Mouse (Mus musculus): ENCODE measurements around the gene Kmt2e. TPM values are rescaled to one million over a fixed set of nuclear protein-coding genes. Genes with fewer than 3 reads are reported as not detected.

Kmt2e gene
- total RNA-seq, 4 experiments from 2014 or later = 95.8 to 105 (median 101) TPM

DNA sequence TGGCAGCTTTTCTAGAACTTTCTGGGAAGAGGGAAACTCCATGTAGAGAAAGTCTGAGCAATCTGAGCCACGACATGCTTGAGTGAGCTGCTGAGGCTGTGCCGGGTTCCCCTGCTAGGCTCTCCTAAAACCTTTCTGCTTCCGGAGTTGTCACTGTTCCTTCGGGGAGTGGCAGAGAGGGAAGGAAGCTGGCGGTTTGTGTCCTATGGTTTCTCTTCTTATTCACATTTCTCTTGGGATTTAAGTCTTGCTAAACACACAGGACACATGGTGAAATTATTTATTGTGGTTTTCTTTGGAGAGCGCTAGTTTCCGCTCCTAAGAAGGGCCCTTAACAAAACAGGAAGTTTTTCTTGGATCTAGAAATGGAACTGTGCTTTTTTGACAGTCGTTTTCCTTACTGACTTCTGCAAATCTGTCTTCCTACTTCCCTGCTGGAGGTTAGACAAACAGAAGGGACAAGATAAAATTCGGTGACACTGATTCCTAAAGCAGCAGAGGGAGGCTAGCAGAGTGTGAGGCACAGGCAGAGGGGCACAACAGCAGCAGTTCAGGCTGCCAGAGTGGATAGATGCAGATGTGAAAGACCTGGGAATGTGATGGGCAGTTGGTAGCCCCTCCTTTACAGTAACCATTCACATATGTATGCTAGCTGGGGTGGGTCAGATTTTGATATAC lies 24.1 kb upstream of the Kmt2e start:
- DNase-seq (ENCODE audit: low spot score in 2 of 2) = no peak

DNA sequence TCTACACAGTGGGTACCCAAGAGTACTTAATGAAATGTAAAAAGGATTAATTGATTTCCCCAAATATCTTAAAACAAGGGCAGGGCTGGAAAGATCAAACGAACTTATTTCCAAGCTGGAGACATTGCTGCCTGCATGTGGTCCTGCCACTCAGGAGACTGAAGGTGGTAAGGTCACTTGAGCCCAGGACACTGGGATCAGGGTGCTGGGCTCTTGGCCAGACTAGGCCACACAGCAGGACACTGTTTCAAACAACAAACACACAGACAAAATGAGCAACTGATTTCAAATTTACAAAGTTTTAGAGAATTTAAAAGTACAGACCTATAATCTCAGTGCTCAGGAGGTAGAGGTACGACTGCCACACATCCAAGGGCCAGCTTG lies 23.5 kb upstream of the Kmt2e start:
- no peak for DNase-seq (ENCODE audit: low spot score in 2 of 2)

GRCm38 (mm10) chr5:23411640-23412039 lies 22.6 kb upstream of the Kmt2e start:
- peak in 1 of 2 experiments; percentile 54 for DNase-seq (ENCODE audit: low spot score in 2 of 2)

DNA sequence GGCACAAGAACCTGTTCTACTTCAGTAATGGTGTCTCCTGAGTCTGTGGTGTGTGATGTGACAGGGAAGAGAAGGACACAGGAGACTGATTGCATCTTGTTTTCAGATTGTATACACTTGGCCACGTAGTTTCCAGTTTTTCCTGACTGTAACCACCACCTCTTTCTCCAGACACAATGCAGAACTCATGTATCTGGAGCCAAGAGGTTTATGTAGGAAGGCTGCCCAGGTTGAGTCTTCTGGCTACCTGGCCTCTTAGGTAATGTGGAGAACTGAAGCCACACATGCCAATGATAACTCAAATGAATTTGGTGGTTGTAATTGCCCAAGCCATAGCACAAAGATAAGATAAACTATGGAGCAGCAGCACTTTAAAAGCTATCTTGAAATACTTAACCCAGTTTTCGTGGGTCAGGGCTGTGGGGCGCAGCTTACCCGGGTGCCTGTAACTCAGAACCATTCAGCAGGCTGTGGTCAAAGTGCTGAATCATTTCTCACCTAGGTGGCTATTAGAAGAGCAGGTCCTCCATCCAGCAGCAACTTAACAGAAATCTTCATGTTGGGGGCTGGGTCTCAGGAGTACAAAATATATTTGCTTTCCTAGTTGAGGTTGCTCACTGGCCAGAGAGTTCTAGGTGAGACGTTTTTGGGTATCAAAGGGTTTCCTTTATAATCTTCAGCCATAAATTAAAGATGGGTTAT lies 21.8 kb upstream of the Kmt2e start:
- DNase-seq (ENCODE audit: low spot score in 2 of 2) = no peak

- no peak for DNase-seq (ENCODE audit: low spot score in 2 of 2)
Measured at GRCm38 (mm10) chr5:23413058-23413457, 21.2 kb upstream of the Kmt2e start.

GRCm38 (mm10) chr5:23413575-23414470 lies 20.4 kb upstream of the Kmt2e start:
- DNase-seq (ENCODE audit: low spot score in 2 of 2) = no peak

DNA sequence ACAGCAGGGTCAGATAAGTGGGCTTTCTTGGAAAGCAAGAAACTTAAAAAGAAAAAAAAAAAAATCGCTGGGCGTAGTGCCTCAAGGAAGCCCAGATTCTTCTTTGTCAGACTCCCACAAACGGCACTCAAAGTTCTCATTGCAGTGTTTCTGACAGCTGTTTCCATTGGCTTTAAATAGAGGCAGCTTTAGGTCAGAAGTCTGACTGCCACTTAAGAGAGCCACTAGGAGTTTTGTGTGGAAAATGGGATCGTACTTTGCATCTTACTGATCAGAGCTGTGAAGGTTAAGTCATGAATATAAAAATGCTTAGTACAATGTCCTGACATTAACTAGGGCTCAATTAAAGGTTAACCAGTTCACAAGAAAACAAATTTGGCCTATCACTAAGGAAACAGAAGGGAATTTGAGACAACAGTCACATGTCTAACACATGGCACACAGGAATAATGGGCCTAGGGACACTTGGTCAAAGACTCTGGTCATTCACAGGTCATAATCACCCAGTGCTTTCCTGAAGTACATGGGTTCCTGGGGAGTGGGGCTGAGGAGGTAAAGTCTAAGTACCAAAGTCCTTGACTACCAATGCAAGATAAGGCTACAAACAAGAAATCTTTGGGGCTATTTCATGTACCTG lies 19.6 kb upstream of the Kmt2e start:
- DNase-seq (ENCODE audit: low spot score in 2 of 2) = no peak

GRCm38 (mm10) chr5:23415571-23416285 lies 18.5 kb upstream of the Kmt2e start:
- DNase-seq (ENCODE audit: low spot score in 2 of 2) = no peak

DNA sequence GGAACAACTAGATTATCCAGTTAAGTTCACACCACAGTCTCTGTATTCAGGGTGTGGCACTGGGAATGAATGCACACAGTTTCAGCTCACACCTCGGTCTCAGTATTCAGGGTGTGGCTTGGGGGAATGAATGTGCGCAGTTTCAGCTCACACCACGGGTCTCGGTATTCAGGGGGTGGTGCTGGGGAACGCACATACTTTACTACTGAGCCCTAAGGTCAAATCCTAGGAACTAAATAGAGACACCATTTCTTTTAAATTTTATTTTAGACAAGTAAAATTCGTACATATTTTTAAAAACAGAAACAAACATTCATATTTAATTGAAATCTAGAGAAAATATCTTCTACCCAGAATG lies 18.0 kb upstream of the Kmt2e start:
- DNase-seq (ENCODE audit: low spot score in 2 of 2) = no peak

GRCm38 (mm10) chr5:23417716-23418115 lies 16.5 kb upstream of the Kmt2e start:
- DNase-seq (ENCODE audit: low spot score in 2 of 2) = no peak

DNA sequence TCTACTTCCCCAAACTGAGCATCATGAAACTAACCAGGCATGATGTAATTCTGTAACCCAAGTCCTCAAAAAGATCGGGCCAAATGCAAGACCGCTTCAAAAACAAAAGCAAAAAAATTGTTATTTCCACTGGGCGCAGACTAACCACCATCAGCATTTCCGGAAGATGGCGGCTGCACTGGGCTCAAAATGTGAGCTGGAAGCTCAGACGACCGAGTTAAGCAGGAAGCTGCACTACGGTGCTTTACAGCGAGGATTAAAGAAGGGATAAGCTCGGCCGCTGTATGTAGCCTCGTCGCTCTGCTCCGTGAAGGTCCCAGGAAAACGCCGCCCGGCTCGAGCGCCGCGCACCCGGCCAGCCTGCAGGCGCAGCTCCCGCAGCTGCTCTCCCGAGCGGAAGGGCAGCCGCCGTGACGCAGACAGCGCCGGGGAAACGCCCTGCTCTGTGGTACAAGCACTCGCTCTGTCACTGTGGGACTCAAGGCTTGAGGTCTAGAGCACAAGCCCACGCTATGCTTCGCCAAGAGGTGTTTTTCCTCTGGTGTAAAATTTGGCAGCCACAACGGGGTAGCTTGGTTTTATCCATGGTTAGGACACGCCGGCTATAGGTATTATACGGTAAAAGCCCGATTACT lies 16.0 kb upstream of the Kmt2e start:
- peak; percentile 75 to 76 for DNase-seq (ENCODE audit: low spot score in 2 of 2)

DNA sequence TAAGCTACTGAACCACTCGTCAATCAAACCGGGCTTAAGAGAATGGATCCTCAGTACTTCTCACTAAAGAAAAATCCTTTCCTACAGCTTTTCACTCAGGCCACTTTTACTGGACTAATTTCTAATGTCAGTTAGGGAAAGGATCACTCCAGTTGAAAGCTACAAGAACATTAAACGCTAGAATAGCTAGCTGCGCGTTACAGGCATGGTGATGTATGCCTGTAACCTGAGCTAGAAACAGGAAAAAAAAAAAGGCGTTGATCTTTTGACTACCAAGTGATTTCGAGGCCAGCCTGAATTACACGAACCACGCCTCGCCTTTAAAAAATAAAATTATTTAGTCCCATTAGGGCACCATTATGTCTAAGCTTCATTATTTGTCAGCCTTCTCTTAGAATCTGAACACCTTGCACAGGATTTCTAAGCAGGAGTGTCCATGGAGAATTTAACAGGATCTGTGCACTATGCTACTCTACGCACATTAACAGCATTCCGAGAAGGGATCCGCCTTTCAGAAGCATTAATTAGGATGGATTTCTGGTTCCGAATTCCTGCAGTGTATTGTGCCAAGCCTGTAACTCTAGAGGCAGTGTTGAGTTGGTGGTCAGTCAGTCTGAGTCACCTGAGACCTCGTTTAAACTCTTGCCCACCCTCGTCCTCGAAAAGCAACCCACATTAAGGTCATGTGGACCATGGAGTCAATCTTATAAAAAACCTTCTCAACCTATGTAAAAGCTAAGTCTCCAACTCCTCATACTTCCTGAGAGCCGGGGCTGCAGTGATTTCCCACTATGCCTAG lies 15.2 kb upstream of the Kmt2e start:
- no peak for DNase-seq (ENCODE audit: low spot score in 2 of 2)

GRCm38 (mm10) chr5:23419616-23420170 lies 14.5 kb upstream of the Kmt2e start:
- no peak for DNase-seq (ENCODE audit: low spot score in 2 of 2)

DNA sequence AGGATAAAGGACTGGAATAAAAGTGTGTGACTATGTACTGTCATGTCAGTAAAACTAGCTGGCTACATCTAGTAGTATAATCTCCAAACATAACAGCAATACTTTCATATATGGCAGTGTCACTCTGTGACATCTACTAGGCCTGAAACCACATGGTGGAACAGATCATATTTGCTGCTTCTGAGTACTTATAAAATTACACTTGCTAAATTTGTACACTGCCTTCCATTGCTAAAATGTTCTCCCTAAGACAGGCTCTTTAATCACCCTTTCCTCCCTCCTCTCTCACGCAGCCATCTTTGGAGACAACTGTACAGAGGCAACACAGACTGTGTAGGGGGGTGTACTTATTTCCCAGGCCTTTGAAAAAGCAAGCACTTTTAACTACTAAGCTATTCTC lies 13.8 kb upstream of the Kmt2e start:
- DNase-seq (ENCODE audit: low spot score in 2 of 2) = no peak

DNA sequence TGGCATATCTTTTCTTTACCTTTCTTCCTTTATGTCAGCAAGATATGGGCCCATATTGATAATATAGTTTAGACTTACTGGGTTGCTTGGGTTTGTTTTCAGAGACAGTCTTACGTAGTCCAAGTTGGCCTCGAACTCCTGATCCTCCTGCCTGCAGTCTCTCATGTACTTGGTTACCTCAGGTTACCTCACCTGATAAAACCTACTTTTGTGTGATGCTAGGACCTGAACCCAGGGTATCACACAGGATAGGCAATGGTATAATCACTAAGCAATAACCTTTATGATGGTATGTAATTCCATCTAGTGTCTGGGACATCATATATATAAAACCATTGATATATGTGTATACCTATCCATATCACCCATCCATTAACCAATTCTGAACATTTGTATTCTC lies 12.8 kb upstream of the Kmt2e start:
- no peak for DNase-seq (ENCODE audit: low spot score in 2 of 2)

DNA sequence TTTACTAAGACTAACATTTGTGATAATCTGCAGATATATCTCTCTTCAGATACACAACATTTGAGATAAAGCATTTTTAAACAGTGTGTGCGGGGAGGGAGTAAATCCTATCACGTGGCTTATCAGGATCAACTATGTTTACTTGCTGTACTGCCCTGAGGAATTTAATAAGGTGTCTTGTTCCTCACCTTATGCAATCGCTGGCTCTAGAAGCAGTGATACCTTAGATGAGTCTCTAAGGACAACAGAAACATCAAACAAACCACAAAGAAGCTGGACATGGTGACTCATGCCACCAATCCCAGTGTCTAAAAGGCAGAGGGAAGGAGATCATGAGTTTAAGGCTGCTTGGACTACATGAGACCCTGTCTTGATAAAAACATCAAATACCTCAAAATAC lies 11.2 kb upstream of the Kmt2e start:
- DNase-seq (ENCODE audit: low spot score in 2 of 2) = peak in 1 of 2 experiments; percentile 1

DNA sequence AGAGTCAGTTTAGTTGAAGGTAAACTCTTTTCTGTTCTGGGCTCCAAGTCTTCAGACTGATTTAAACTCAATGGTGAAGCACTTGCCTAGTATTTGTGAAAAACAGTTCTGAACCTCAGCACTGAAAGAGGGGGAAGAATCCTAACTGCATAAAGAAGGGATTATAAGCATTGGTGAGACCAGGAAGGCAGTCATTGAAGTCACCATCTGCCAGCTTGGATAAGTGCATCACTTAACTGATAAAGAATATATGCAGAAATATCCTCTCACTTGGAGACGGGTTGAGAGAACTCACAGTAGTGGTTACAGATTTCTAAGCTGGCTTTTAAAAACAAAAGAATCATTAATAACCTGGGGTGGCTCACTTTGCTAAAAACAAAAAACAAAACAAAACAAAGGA lies 6.7 kb upstream of the Kmt2e start:
- DNase-seq (ENCODE audit: low spot score in 2 of 2) = peak in 1 of 2 experiments; percentile 2

GRCm38 (mm10) chr5:23431070-23431864 lies 3.0 kb upstream of the Kmt2e start:
- DNase-seq (ENCODE audit: low spot score in 2 of 2) = peak in 1 of 2 experiments; percentile 7

Measured in left cerebral cortex, adult 8-10 months (tissue).